Mouse (Mus musculus): Measurements from ENCODE around the gene Myo3b.

DNA sequence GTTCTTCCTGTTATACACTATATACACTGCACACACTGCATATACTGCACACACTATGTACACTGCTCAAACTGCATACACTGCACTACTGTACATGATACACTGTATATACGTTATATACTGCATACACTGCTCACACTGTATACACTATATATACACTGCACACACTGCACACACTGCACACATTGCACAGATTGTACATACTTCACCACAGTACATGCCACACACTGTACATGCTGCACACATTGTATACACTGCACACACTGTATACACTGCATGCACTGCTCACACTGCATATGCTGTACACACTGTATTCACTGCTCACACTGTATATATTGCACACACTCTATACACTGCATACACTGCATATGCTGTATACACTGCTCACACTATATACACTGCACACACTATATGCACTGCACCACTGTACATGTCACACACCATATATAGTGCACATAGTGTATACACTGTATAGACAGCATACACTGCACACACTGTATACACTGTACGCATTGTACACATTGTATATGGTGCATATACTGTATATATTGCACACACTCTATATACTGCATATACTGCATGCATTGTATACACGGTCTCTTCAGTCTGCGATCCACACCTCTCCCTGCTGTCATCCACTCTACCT lies 104.7 kb downstream of the Myo3b start:
- TF ChIP-seq TAL1 (IDR thresholded peaks at IDR 0.05; ENCODE audit: low read length) (no peak), GATA1 (IDR thresholded peaks at IDR 0.05; ENCODE audit: low read length) (no peak)

Data from erythroblast, embryonic 14.5 days (primary cell).